Mouse (Mus musculus) lung, postnatal 0 days (tissue): ENCODE results near the gene Sphk2. TPM values are rescaled to one million over a fixed set of nuclear protein-coding genes. Genes with fewer than 3 reads are reported as not detected.
A peak's percentile ranks its signal among the peaks of the same experiment; 100 is the strongest.

Experiments used
- ATAC-seq: fragments of 200-750 bp; cut with Nextera tagmentation; 2 replicates; pipeline ENCODE4 v1.8.0; 2017; ENCODE audit warnings: moderate library complexity
- DNase-seq: peaks from one replicate; pipeline ENCODE4 v3.0.0-alpha.2; 2016; ENCODE audit warnings: low spot score
- H3K27ac ChIP-seq: fragments of 300-500 bp; sonication (generic); 2 replicates; pipeline ENCODE4 v1.5.1; 2014; ENCODE audit warnings: antibody characterized with exemption, mild to moderate bottlenecking, low read length, mixed read lengths
- H3K27me3 ChIP-seq: fragments of 300-500 bp; sonication (generic); replicated peaks from 2 replicates; pipeline ENCODE4 v1.6.1; 2014; ENCODE audit warnings: low read length, mixed read lengths; ENCODE audit not compliant: insufficient read depth
- H3K36me3 ChIP-seq: fragments of 300-500 bp; sonication (generic); 2 replicates; pipeline ENCODE4 v1.6.1; 2014; ENCODE audit warnings: low read length, mixed read lengths; ENCODE audit not compliant: insufficient read depth
- H3K4me1 ChIP-seq: fragments of 300-500 bp; sonication (generic); 2 replicates; pipeline ENCODE4 v1.6.1; 2014; ENCODE audit warnings: antibody characterized with exemption, low read depth, low read length, mixed read lengths; ENCODE audit not compliant: insufficient read depth
- H3K4me2 ChIP-seq: fragments of 300-500 bp; sonication (generic); replicated peaks from 2 replicates; pipeline ENCODE4 v1.6.1; 2014; ENCODE audit warnings: low read depth, mild to moderate bottlenecking, low read length, moderate library complexity, mixed read lengths
- H3K4me3 ChIP-seq: fragments of 300-500 bp; sonication (generic); 2 replicates; pipeline ENCODE4 v1.5.1; 2014; ENCODE audit warnings: low read depth, low read length
- H3K9ac ChIP-seq: fragments of 300-500 bp; sonication (generic); replicated peaks from 2 replicates; pipeline ENCODE4 v1.6.1; 2014; ENCODE audit warnings: low read depth, mild to moderate bottlenecking
- H3K9me3 ChIP-seq: fragments of 300-500 bp; sonication (generic); 2 replicates; pipeline ENCODE4 v1.6.1; 2016; ENCODE audit warnings: low read length, mixed read lengths
- CTCF ChIP-seq: IDR thresholded peaks from 2 replicates; pipeline ENCODE4 v1.5.1; 2016; ENCODE audit warnings: antibody characterized with exemption, mild to moderate bottlenecking
- EP300 ChIP-seq: IDR thresholded peaks from 2 replicates; pipeline ENCODE4 v1.6.1; 2016; ENCODE audit warnings: antibody characterized with exemption, mild to moderate bottlenecking, control low read depth
- WGBS: fragments of 180-500 bp; shearing (Covaris S2); extraction: QIAGEN DNeasy Blood & Tissue Kit; methylation state at CpG from one replicate; pipeline ENCODE4 v1.1.7; 2014; 5-methylcytosine and 5-hydroxymethylcytosine counted together
- polyA plus RNA-seq: library from polyadenylated mRNA; unstranded; fragments of >200 nt; fragmentation: Nextera tagmentation; extraction: Ambion mirVana; gene quantifications from 2 replicates; pipeline ENCODE4 v1.2.1, GENCODE M21; 2015

The Sphk2 gene
- polyA plus RNA-seq, 1 experiment from 2014 or later = 18.2 TPM

GRCm38 (mm10) chr7:45709677-45710355, 8.0 kb downstream of the Sphk2 start:
- Histone ChIP-seq H3K4me2 (no peak overlapping the region), H3K4me3 (no peak overlapping the region), H3K27ac (no peak overlapping the region), H3K4me1 (peaks cover 26% of the 10 kb centered on the region), H3K9ac (no peak overlapping the region), H3K9me3 (no peaks in the 10 kb centered on the region), H3K36me3 (peaks cover 17% of the 10 kb centered on the region), H3K27me3 (no peaks in the 10 kb centered on the region)
- WGBS = 63% methylated on average over 14 of the region's 14 CpGs
- no peak for TF ChIP-seq CTCF
- TF ChIP-seq EP300 = no peak
- DNase-seq (no peak), ATAC-seq (no peak)

- DNase-seq (no peak), ATAC-seq (no peak)
- 29% methylated on average over 6 of the region's 6 CpGs for WGBS
- peaks cover 17% of the 10 kb centered on the region for H3K36me3 ChIP-seq
- no peak overlapping the region for H3K9ac ChIP-seq
- no peaks in the 10 kb centered on the region for H3K9me3 ChIP-seq
- no peaks in the 10 kb centered on the region for H3K27me3 ChIP-seq
- H3K4me3 ChIP-seq = no peak overlapping the region
- TF ChIP-seq EP300 (no peak), CTCF (no peak)
- H3K27ac ChIP-seq = no peak overlapping the region
- H3K4me1 ChIP-seq = peaks cover 28% of the 10 kb centered on the region
- no peak overlapping the region for H3K4me2 ChIP-seq
These were observed 8.8 kb downstream of the Sphk2 start for GRCm38 (mm10) chr7:45709036-45709435.

- Histone ChIP-seq H3K4me3 (no peak overlapping the region), H3K36me3 (peaks cover 15% of the 10 kb centered on the region), H3K27ac (peak overlapping the region; percentile 85; the same call in 1 of the 2 replicates), H3K4me2 (peak overlapping the region; percentile 95), H3K27me3 (no peaks in the 10 kb centered on the region), H3K9ac (no peak overlapping the region), H3K9me3 (no peaks in the 10 kb centered on the region), H3K4me1 (peaks cover 33% of the 10 kb centered on the region)
- DNase-seq (peak; percentile 34), ATAC-seq (no peak)
- 28% methylated on average over 13 of the region's 13 CpGs for WGBS
- TF ChIP-seq EP300 = no peak
- no peak for TF ChIP-seq CTCF
These were observed 9.5 kb downstream of the Sphk2 start for GRCm38 (mm10) chr7:45708221-45708761.

- peak overlapping the region; percentile 51 for H3K4me3 ChIP-seq
- H3K4me1 ChIP-seq = peaks cover 33% of the 10 kb centered on the region
- under 1% methylated on average over 27 of the region's 27 CpGs for WGBS
- H3K9me3 ChIP-seq = no peaks in the 10 kb centered on the region
- peak overlapping the region; percentile 42; the same call in 1 of the 2 replicates for H3K9ac ChIP-seq
- peaks cover 8% of the 10 kb centered on the region for H3K36me3 ChIP-seq
- H3K27ac ChIP-seq = peak overlapping the region; percentile 85
- peak overlapping the region; percentile 95 for H3K4me2 ChIP-seq
- TF ChIP-seq EP300 (no peak; the same call in 1 of the 2 replicates), CTCF (no peak)
- ATAC-seq (peak; percentile 60), DNase-seq (peak; percentile 97)
- H3K27me3 ChIP-seq = no peaks in the 10 kb centered on the region
These were observed 10.3 kb downstream of the Sphk2 start for GRCm38 (mm10) chr7:45707375-45707967.

GRCm38 (mm10) chr7:45706721-45707241, 11.0 kb downstream of the Sphk2 start:
- H3K4me1 ChIP-seq = peaks cover 33% of the 10 kb centered on the region
- DNase-seq (peak; percentile 87), ATAC-seq (peak; percentile 14)
- no peaks in the 10 kb centered on the region for H3K27me3 ChIP-seq
- H3K4me2 ChIP-seq = peak overlapping the region; percentile 95
- H3K27ac ChIP-seq = peak overlapping the region; percentile 85
- H3K9ac ChIP-seq = peak overlapping the region; percentile 70
- WGBS = under 1% methylated on average over 37 of the region's 45 CpGs
- H3K4me3 ChIP-seq = peak overlapping the region; percentile 51
- peaks cover 8% of the 10 kb centered on the region for H3K36me3 ChIP-seq
- TF ChIP-seq EP300 (no peak), CTCF (peak; percentile 13; the same call in 1 of the 2 replicates)
- no peaks in the 10 kb centered on the region for H3K9me3 ChIP-seq

- Histone ChIP-seq H3K4me3 (peak overlapping the region; percentile 51), H3K4me1 (peaks cover 33% of the 10 kb centered on the region), H3K4me2 (peak overlapping the region; percentile 95), H3K27me3 (no peaks in the 10 kb centered on the region), H3K9ac (peak overlapping the region; percentile 70), H3K36me3 (peaks cover 7% of the 10 kb centered on the region; the same call in 1 of the 2 replicates), H3K27ac (peak overlapping the region; percentile 85), H3K9me3 (no peaks in the 10 kb centered on the region)
- DNase-seq = peak; percentile 70
- TF ChIP-seq CTCF (no peak), EP300 (no peak)
- WGBS = 7% methylated on average over 7 of the region's 7 CpGs
- ATAC-seq = no peak
These were observed 11.9 kb downstream of the Sphk2 start for GRCm38 (mm10) chr7:45705873-45706281.
